Mouse (Mus musculus) E14TG2a.4 (cell line): Measurements from ENCODE around the gene Flnb.
A peak's percentile ranks its signal among the peaks of the same experiment; 100 is the strongest.

Experiments
- H3K27me3 ChIP-seq: 2 replicates; pipeline ENCODE4 v1.6.1; 2014; ENCODE audit warnings: low read length, control low read depth; ENCODE audit not compliant: insufficient read depth
- H3K36me3 ChIP-seq: 2 replicates; pipeline ENCODE4 v1.6.1; 2014; ENCODE audit warnings: low read length, control low read depth; ENCODE audit not compliant: insufficient read depth
- H3K4me1 ChIP-seq: replicated peaks from 2 replicates; pipeline ENCODE4 v1.6.1; 2014; ENCODE audit warnings: low read depth, low read length, control low read depth
- H3K4me3 ChIP-seq: replicated peaks from 2 replicates; pipeline ENCODE4 v1.5.1; 2014; ENCODE audit warnings: mild to moderate bottlenecking, low read length
- H3K9me3 ChIP-seq: 2 replicates; pipeline ENCODE4 v1.6.1; 2014; ENCODE audit warnings: low read length, control low read depth
- CTCF ChIP-seq: conservative IDR thresholded peaks from 2 replicates; pipeline ENCODE4 v1.5.1; 2014; ENCODE audit warnings: low read length
- NANOG ChIP-seq: IDR thresholded peaks from 2 replicates; pipeline ENCODE4 v1.6.1; 2014; ENCODE audit warnings: borderline replicate concordance, low read length, mixed read lengths
- POU5F1 ChIP-seq: IDR thresholded peaks from 2 replicates; pipeline ENCODE4 v1.6.1; 2014; ENCODE audit warnings: low read length, borderline replicate concordance

Gene Flnb

DNA sequence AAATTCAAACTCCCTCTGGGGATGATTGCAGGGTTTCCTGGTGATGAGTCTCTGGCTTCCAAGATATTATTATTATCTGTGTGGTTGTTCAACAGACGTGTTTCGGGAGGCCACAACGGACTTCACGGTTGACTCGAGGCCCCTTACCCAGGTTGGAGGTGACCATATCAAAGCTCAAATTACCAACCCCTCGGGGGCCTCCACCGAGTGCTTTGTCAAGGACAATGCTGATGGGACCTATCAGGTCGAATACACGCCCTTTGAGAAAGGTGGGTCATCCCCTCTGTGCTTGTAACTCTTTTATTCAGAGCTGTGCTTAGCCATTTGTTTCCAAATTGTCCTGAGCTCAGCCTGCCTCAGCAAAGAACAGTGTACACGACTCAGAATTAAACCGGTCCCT, 89.3 kb downstream of the Flnb start:
- Histone ChIP-seq H3K4me1 (peaks cover 28% of the 10 kb centered on the region), H3K36me3 (peaks cover 90% of the 10 kb centered on the region), H3K4me3 (no peak overlapping the region), H3K27me3 (no peaks in the 10 kb centered on the region), H3K9me3 (no peaks in the 10 kb centered on the region)
- TF ChIP-seq POU5F1 (no peak), NANOG (peak; percentile 92)

DNA sequence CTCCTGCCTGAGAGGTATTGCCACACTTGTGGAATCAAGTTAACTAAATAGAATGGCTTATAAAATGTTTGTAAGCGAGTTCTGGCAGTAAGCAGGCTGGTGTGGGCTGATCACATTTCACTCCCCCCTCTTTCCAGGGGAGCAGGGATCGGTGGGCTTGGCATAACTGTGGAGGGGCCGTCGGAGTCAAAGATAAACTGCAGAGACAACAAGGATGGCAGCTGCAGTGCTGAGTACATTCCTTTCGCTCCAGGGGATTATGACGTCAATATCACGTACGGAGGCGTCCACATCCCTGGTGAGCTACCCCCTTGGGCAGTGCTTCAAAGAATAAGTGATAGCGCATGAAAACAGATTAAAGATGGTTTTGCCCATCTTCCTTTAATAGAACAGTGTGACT, 91.7 kb downstream of the Flnb start:
- no peak for TF ChIP-seq CTCF
- no peak for TF ChIP-seq POU5F1
- TF ChIP-seq NANOG: no peak
- no peaks in the 10 kb centered on the region for H3K27me3 ChIP-seq
- H3K36me3 ChIP-seq: peaks cover 89% of the 10 kb centered on the region
- no peak overlapping the region for H3K4me3 ChIP-seq
- no peaks in the 10 kb centered on the region for H3K9me3 ChIP-seq
- peaks cover 35% of the 10 kb centered on the region for H3K4me1 ChIP-seq

DNA sequence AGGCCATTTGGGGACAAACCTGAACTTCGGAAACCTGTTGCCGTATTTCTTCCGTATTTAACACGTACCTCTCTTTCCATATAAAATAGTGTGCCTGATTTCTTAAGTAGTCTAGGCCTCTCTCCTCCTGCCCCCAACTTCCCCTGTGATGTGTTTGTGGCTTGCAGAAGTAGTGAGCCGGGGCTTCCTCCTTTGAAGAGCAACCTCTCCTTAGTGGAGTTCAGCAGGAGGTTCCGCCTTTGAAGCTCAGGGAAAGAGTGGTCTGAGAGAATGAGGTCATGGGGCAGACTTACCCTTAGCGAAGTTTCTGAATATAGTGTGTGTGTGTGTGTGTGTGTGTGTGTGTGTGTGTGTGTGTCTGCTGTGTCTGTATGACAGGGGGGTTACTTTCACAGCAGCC, 96.1 kb downstream of the Flnb start:
- Histone ChIP-seq H3K9me3 (no peaks in the 10 kb centered on the region), H3K4me1 (peaks cover 24% of the 10 kb centered on the region), H3K36me3 (peaks cover 95% of the 10 kb centered on the region), H3K4me3 (no peak overlapping the region), H3K27me3 (no peaks in the 10 kb centered on the region)
- TF ChIP-seq CTCF (no peak), POU5F1 (no peak), NANOG (no peak)

DNA sequence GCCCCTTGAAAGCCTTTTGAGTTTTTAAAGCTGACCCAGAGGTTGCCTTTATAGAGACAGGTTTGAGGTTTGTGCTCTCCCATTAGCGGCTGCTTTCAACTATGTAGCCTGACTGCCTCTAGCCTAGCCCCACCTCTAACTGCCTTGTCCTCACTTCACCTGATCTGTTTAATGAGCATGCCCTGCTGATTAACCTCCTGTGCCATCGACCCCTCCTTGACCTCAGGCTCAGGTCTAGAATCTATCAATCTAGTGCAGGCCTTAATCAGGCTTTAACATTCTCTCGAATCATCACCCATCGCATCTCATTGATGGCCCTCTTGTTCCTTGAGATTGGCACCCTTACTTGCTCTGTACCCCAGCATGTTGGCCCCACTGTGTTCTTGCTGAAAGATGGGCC, 96.7 kb downstream of the Flnb start:
- H3K4me1 ChIP-seq: peaks cover 24% of the 10 kb centered on the region

DNA sequence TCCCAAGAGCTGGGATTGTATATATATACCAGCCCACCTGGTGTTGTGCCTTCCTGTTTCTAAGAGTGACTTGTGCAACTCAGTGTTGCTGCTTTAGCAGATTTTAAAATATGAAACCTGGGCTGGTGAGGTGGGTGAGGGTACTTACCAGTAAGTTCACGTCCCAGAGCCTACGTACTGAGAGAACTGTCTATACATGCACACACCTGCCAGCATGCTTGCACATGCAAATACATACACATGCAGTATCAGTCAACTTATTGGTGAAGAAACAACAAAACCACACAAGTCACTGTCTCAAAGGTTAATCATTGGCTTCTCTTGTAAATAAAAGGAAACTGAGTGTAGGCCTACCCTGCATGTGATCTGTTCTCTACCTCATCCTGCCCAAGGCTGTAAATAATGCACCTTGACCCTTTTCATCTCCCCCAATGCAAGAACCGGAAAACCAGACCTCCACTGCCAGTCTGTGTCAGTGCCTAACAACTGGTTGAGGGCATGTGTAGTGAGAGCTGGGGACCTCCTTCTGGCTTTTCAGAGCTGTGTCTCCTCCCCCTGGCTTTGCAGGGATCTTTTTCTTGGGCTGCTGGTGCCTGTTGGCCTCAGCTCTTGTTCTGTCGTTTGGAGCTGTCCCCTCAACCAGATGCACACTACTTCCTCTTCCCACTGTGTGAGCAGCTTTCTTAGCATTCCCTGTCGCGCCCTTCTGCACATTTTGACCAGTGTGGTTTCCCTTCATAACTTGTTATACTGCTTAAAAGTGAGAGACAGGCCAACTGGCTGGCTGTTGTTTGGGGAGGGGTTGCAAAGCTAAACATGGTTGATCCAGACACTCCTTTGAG, 100.6 kb downstream of the Flnb start:
- H3K27me3 ChIP-seq: no peaks in the 10 kb centered on the region
- no peaks in the 10 kb centered on the region for H3K9me3 ChIP-seq
- no peak for TF ChIP-seq NANOG
- TF ChIP-seq POU5F1: no peak
- no peak for TF ChIP-seq CTCF
- H3K4me3 ChIP-seq: no peak overlapping the region
- H3K36me3 ChIP-seq: peaks cover 92% of the 10 kb centered on the region
- peaks cover 17% of the 10 kb centered on the region for H3K4me1 ChIP-seq

More for the DNA sequence above, 96.7 kb downstream of the Flnb start:
- Histone ChIP-seq H3K4me3 (no peak overlapping the region), H3K36me3 (peaks cover 95% of the 10 kb centered on the region), H3K9me3 (no peaks in the 10 kb centered on the region), H3K27me3 (no peaks in the 10 kb centered on the region)
- TF ChIP-seq NANOG (no peak), POU5F1 (no peak), CTCF (no peak)

DNA sequence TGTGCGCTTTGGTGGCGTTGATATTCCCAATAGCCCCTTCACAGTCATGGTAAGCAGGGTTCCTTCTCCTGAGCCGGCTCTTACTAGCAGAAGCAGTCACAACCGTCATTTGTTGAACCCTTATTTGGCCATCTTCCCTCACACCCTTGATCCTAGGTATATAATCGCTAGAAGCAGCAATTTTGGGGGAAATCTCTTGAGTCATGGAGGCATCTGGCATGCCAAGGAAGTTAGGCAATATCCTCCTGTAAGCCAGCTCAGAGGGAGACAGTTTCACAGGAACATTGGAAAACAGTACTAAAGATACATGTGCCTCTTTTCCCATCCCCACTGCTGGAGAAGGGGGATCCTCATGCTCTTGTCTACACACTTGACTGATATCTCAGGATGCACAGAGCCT, 101.6 kb downstream of the Flnb start:
- TF ChIP-seq CTCF: no peak
- TF ChIP-seq POU5F1: no peak
- TF ChIP-seq NANOG: no peak
- Histone ChIP-seq H3K27me3 (no peaks in the 10 kb centered on the region), H3K4me1 (peaks cover 9% of the 10 kb centered on the region; the same call in 1 of the 2 replicates), H3K4me3 (no peak overlapping the region), H3K36me3 (peaks cover 95% of the 10 kb centered on the region), H3K9me3 (no peaks in the 10 kb centered on the region)

DNA sequence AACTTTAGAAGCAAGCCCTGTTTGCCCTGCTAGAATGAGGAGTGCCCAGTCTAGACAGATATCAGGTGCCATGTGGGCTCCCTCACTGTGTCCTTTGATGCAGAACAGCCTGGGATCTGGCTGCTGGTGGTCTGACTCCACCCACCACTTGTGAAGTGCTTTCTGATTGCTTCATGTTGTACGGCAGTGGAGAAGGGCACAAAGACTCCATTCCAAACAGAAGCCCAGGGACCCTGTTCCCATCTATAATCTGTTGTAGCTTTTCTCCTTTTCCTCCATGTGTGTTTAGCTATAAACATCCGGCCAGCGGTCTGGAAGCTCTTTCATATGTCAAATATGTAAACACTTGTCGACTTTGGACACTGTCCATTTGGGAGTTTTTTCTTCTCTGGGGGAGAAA, 102.2 kb downstream of the Flnb start:
- no peaks in the 10 kb centered on the region for H3K27me3 ChIP-seq
- no peaks in the 10 kb centered on the region for H3K9me3 ChIP-seq
- no peak overlapping the region for H3K4me3 ChIP-seq
- H3K36me3 ChIP-seq: peaks cover 95% of the 10 kb centered on the region
- TF ChIP-seq POU5F1: no peak
- H3K4me1 ChIP-seq: peaks cover 4% of the 10 kb centered on the region; the same call in 1 of the 2 replicates

DNA sequence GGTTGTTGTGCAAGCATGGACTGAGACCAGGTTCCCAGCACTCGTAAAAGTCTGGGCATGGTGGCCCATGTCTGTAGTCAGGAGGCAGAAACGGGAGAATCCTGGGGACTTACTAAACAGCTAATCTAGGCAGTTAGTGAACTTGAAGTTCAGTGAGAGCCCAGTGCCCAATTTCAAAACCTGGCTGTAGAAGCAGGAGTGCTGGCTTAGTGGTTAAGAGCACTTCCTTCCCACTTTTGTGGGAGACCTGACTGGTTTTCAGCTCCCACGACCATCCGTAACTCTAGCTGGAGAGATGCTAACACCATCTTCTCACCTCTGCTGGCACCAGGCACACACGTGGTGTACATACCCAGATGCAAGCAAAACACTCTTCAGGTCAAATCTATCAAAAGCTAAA, 103.7 kb downstream of the Flnb start:
- Histone ChIP-seq H3K27me3 (no peaks in the 10 kb centered on the region), H3K36me3 (peaks cover 97% of the 10 kb centered on the region), H3K4me1 (peaks cover 4% of the 10 kb centered on the region; the same call in 1 of the 2 replicates), H3K9me3 (no peaks in the 10 kb centered on the region), H3K4me3 (no peak overlapping the region)
- TF ChIP-seq CTCF: no peak

DNA sequence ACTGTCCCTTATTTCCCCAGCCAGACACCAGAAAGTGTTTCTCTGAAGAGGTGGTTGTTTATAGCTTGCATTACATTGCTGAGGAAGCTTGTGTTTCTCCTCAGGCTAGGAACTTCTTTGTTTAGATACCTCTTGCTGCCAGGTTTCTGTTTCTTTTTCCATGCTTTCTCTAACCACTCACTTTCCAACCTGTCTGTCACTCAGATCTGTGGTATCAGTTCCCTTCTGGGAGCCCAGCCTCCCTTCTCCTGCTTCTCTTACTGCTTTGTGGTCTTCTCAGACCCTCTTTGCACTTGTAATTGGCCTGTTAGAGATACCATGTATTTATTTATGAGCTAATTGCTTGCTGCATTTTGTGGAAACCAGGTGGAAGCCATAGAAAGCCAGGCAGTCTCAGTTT, 105.9 kb downstream of the Flnb start:
- Histone ChIP-seq H3K9me3 (no peaks in the 10 kb centered on the region), H3K36me3 (peaks cover 91% of the 10 kb centered on the region), H3K4me3 (no peak overlapping the region), H3K27me3 (no peaks in the 10 kb centered on the region), H3K4me1 (peaks cover 4% of the 10 kb centered on the region; the same call in 1 of the 2 replicates)
- TF ChIP-seq POU5F1: no peak
- TF ChIP-seq NANOG: no peak
- no peak for TF ChIP-seq CTCF

DNA sequence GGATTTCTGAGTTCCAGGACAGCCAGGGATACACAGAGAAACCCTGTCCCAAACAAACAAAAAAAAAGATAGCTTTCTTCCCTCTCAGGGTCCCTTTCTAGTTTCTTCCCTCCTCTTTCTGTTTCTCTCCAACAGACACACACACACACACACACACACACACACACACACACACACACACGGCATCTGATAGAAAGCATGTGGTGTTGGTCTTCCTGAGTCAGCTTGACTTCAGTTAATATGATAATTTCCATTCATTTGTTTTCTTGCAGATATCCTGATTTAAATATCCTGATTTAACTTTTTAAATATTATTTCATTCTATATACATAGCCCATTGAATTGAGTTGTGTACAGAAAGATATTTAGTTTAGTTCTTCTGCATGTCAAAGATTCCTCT, 110.6 kb downstream of the Flnb start:
- Histone ChIP-seq H3K4me3 (no peak overlapping the region), H3K9me3 (no peaks in the 10 kb centered on the region), H3K36me3 (peaks cover 93% of the 10 kb centered on the region), H3K27me3 (no peaks in the 10 kb centered on the region), H3K4me1 (peaks cover 15% of the 10 kb centered on the region)
- no peak for TF ChIP-seq NANOG
- TF ChIP-seq CTCF: no peak
- TF ChIP-seq POU5F1: no peak
